Mouse (Mus musculus) megakaryocyte, adult 5-6 weeks (primary cell): ENCODE results near the gene Capg. TPM values are rescaled to one million over a fixed set of nuclear protein-coding genes. Genes with fewer than 3 reads are reported as not detected.
A peak's percentile ranks its signal among the peaks of the same experiment; 100 is the strongest.

Experiments used
- ATAC-seq: 2 replicates; pipeline ENCODE4 v1.8.0; 2016; ENCODE audit warnings: mild to moderate bottlenecking, inconsistent platforms; ENCODE audit not compliant: poor library complexity, severe bottlenecking
- total RNA-seq, 2 experiments: library from RNA; stranded (forward) in 1 of 2; stranded (reverse) in 1 of 2; fragments of 153-499, 151-499 nt in 1 of 2; fragments of 221-1000, 200-1000 nt in 1 of 2; gene quantifications; 2 replicates each; pipeline versions ENCODE4 v1.2.3 to v1.2.4; 2015 to 2017

Gene Capg
- total RNA-seq, 2 experiments from 2014 or later = 167 to 407 TPM

- ATAC-seq = peak; percentile 74
These were observed 57.5 kb downstream of the Capg start for GRCm38 (mm10) chr6:72601732-72602131.

- no peak for ATAC-seq
These were observed 59.9 kb downstream of the Capg start for GRCm38 (mm10) chr6:72604066-72604465.

GRCm38 (mm10) chr6:72607060-72607459 lies 62.9 kb downstream of the Capg start:
- no peak for ATAC-seq

- no peak for ATAC-seq
These were observed 63.5 kb downstream of the Capg start for GRCm38 (mm10) chr6:72607676-72608075.

- ATAC-seq = no peak
These were observed 64.5 kb downstream of the Capg start for GRCm38 (mm10) chr6:72608662-72609184.

- no peak for ATAC-seq
These were observed 66.1 kb downstream of the Capg start for GRCm38 (mm10) chr6:72610261-72610660.

Other genes with a start within 250 kb of the Capg start
- gene Sftpb, start 239.8 kb upstream of the Capg start, total RNA-seq (2015) = 0.60 TPM in 1 of 2 replicates, not detected in the other
- not detected in 2 replicates for gene Sftpb, start 239.8 kb upstream of the Capg start, total RNA-seq (2017)
- gene Usp39, start 199.2 kb upstream of the Capg start, total RNA-seq (2015) = 36.8 and 42.1 TPM in 2 replicates
- 71.7 and 77.1 TPM in 2 replicates for gene Usp39, start 199.2 kb upstream of the Capg start, total RNA-seq (2017)
- gene 0610030E20Rik, start 197.1 kb upstream of the Capg start, total RNA-seq (2015) = 34.0 and 40.5 TPM in 2 replicates
- 26.7 and 30.7 TPM in 2 replicates for gene 0610030E20Rik, start 197.1 kb upstream of the Capg start, total RNA-seq (2017)
- gene Tmem150a, start 188.9 kb upstream of the Capg start, total RNA-seq (2015) = 0.20 and 2.3 TPM in 2 replicates
- gene Tmem150a, start 188.9 kb upstream of the Capg start, total RNA-seq (2017) = 0.26 and 0.45 TPM in 2 replicates
- 69.3 and 70.0 TPM in 2 replicates for gene Rnf181, start 177.4 kb upstream of the Capg start, total RNA-seq (2015)
- 49.5 and 52.1 TPM in 2 replicates for gene Rnf181, start 177.4 kb upstream of the Capg start, total RNA-seq (2017)
- gene Vamp5, start 163.9 kb upstream of the Capg start, total RNA-seq (2015) = 15.4 and 20.0 TPM in 2 replicates
- 6.5 and 12.4 TPM in 2 replicates for gene Vamp5, start 163.9 kb upstream of the Capg start, total RNA-seq (2017)
- gene Vamp8, start 153.7 kb upstream of the Capg start, total RNA-seq (2015) = 219 and 236 TPM in 2 replicates
- 199 and 241 TPM in 2 replicates for gene Vamp8, start 153.7 kb upstream of the Capg start, total RNA-seq (2017)
- gene Ggcx, start 130.1 kb upstream of the Capg start, total RNA-seq (2015) = 5.6 and 7.8 TPM in 2 replicates
- gene Ggcx, start 130.1 kb upstream of the Capg start, total RNA-seq (2017) = 6.0 and 8.3 TPM in 2 replicates
- 181 and 183 TPM in 2 replicates for gene Mat2a, start 104.8 kb upstream of the Capg start, total RNA-seq (2015)
- 95.4 and 105 TPM in 2 replicates for gene Mat2a, start 104.8 kb upstream of the Capg start, total RNA-seq (2017)
- 0.25 TPM in 1 of 2 replicates, not detected in the other for gene Sh2d6, start 22.7 kb upstream of the Capg start, total RNA-seq (2015)
- 0.18 TPM in 1 of 2 replicates, not detected in the other for gene Sh2d6, start 22.7 kb upstream of the Capg start, total RNA-seq (2017)
- gene Elmod3, start 54.0 kb downstream of the Capg start, total RNA-seq (2015) = 6.4 and 7.0 TPM in 2 replicates
- gene Elmod3, start 54.0 kb downstream of the Capg start, total RNA-seq (2017) = 8.6 and 10.2 TPM in 2 replicates
- gene Retsat, start 54.1 kb downstream of the Capg start, total RNA-seq (2015) = 2.2 and 5.2 TPM in 2 replicates
- 3.8 and 7.2 TPM in 2 replicates for gene Retsat, start 54.1 kb downstream of the Capg start, total RNA-seq (2017)
- 50.5 and 53.2 TPM in 2 replicates for gene Tgoln1, start 72.6 kb downstream of the Capg start, total RNA-seq (2015)
- 59.1 and 59.6 TPM in 2 replicates for gene Tgoln1, start 72.6 kb downstream of the Capg start, total RNA-seq (2017)
- 0.25 TPM in 1 of 2 replicates, not detected in the other for gene Tcf7l1, start 244.9 kb downstream of the Capg start, total RNA-seq (2015)
- not detected in 2 replicates for gene Tcf7l1, start 244.9 kb downstream of the Capg start, total RNA-seq (2017)